Mouse (Mus musculus) ES-Bruce4 (cell line): ENCODE data around the gene Tiam1. TPM values are rescaled to one million over a fixed set of nuclear protein-coding genes. Genes with fewer than 3 reads are reported as not detected.

Experiments
- H3K27ac ChIP-seq: 2 replicates; pipeline ENCODE4 v1.5.1; 2012; ENCODE audit warnings: low read length, inconsistent platforms; ENCODE audit not compliant: insufficient read depth
- H3K27me3 ChIP-seq: 2 replicates; pipeline ENCODE4 v1.6.1; 2012; ENCODE audit warnings: mild to moderate bottlenecking, low read length, inconsistent platforms; ENCODE audit not compliant: control insufficient read depth, poor library complexity, insufficient read depth, severe bottlenecking
- H3K36me3 ChIP-seq: 2 replicates; pipeline ENCODE4 v1.6.1; 2012; ENCODE audit warnings: inconsistent platforms, mild to moderate bottlenecking, low read length, moderate library complexity; ENCODE audit not compliant: control insufficient read depth, poor library complexity, insufficient read depth, severe bottlenecking
- H3K4me1 ChIP-seq: one replicate; pipeline ENCODE4 v1.8.1; 2011; ENCODE audit warnings: low read length; ENCODE audit not compliant: control insufficient read depth, insufficient read depth
- H3K4me3 ChIP-seq: 2 replicates; pipeline ENCODE4 v1.5.1; 2011; ENCODE audit warnings: low read depth, mild to moderate bottlenecking, low read length
- H3K9ac ChIP-seq: 2 replicates; pipeline ENCODE4 v1.6.1; 2012; ENCODE audit warnings: low read depth, mild to moderate bottlenecking, inconsistent platforms; ENCODE audit not compliant: poor library complexity, severe bottlenecking
- H3K9me3 ChIP-seq: replicated peaks from 2 replicates; pipeline ENCODE4 v1.6.1; 2012; ENCODE audit warnings: mild to moderate bottlenecking, low read length, inconsistent platforms; ENCODE audit not compliant: control insufficient read depth, poor library complexity, insufficient read depth, severe bottlenecking
- CTCF ChIP-seq: IDR thresholded peaks from one replicate; pipeline ENCODE4 v1.8.1; 2011; ENCODE audit warnings: low read depth, low read length
- EP300 ChIP-seq: IDR thresholded peaks from 2 replicates; pipeline ENCODE4 v1.6.1; 2011; ENCODE audit warnings: low read depth, low read length; ENCODE audit not compliant: insufficient read depth
- POLR2A ChIP-seq: IDR thresholded peaks from one replicate; pipeline ENCODE4 v1.8.1; 2011; ENCODE audit warnings: low read length; ENCODE audit not compliant: insufficient read depth
- polyA plus RNA-seq: library from polyadenylated mRNA; stranded (reverse); fragments of >200 nt; gene quantifications from 2 replicates; pipeline ENCODE4 v1.2.4, GENCODE M21; 2011; ENCODE audit warnings: low read depth; ENCODE audit not compliant: missing spikeins, insufficient read depth, insufficient read length

The Tiam1 gene
- polyA plus RNA-seq, 1 experiment = 24.4 TPM

- Histone ChIP-seq H3K4me1 (no peaks in the 10 kb centered on the region), H3K4me3 (no peak overlapping the region), H3K27me3 (no peaks in the 10 kb centered on the region), H3K27ac (no peak overlapping the region), H3K36me3 (no peaks in the 10 kb centered on the region), H3K9ac (no peak overlapping the region), H3K9me3 (no peaks in the 10 kb centered on the region)
- TF ChIP-seq CTCF (no peak), EP300 (no peak)
Observed at GRCm38 (mm10) chr16:89886561-89886960, 257.0 kb downstream of the Tiam1 start.

GRCm38 (mm10) chr16:89885661-89886060 lies 257.9 kb downstream of the Tiam1 start:
- H3K9me3 ChIP-seq = no peaks in the 10 kb centered on the region
- no peak overlapping the region for H3K4me3 ChIP-seq
- H3K9ac ChIP-seq = no peak overlapping the region
- H3K36me3 ChIP-seq = no peaks in the 10 kb centered on the region
- H3K27ac ChIP-seq = no peak overlapping the region
- H3K27me3 ChIP-seq = no peaks in the 10 kb centered on the region
- TF ChIP-seq POLR2A (no peak), CTCF (no peak), EP300 (no peak)
- H3K4me1 ChIP-seq = no peaks in the 10 kb centered on the region

GRCm38 (mm10) chr16:89883897-89884296 lies 259.7 kb downstream of the Tiam1 start:
- no peak overlapping the region for H3K4me3 ChIP-seq
- TF ChIP-seq POLR2A (no peak), CTCF (no peak), EP300 (no peak)
- H3K27ac ChIP-seq = no peak overlapping the region
- H3K9me3 ChIP-seq = no peaks in the 10 kb centered on the region
- no peaks in the 10 kb centered on the region for H3K4me1 ChIP-seq
- H3K36me3 ChIP-seq = no peaks in the 10 kb centered on the region
- no peak overlapping the region for H3K9ac ChIP-seq
- no peaks in the 10 kb centered on the region for H3K27me3 ChIP-seq

- Histone ChIP-seq H3K36me3 (no peaks in the 10 kb centered on the region), H3K27me3 (no peaks in the 10 kb centered on the region), H3K9me3 (no peaks in the 10 kb centered on the region), H3K9ac (no peak overlapping the region), H3K4me1 (no peaks in the 10 kb centered on the region), H3K27ac (no peak overlapping the region), H3K4me3 (no peak overlapping the region)
- no peak for TF ChIP-seq POLR2A
- no peak for TF ChIP-seq EP300
- no peak for TF ChIP-seq CTCF
Observed at GRCm38 (mm10) chr16:89882477-89883234, 260.9 kb downstream of the Tiam1 start.

GRCm38 (mm10) chr16:89877206-89877605 lies 266.4 kb downstream of the Tiam1 start:
- no peaks in the 10 kb centered on the region for H3K27me3 ChIP-seq
- TF ChIP-seq POLR2A = no peak
- H3K9ac ChIP-seq = no peak overlapping the region

GRCm38 (mm10) chr16:89876079-89876478 lies 267.5 kb downstream of the Tiam1 start:
- Histone ChIP-seq H3K9ac (no peak overlapping the region), H3K4me3 (no peak overlapping the region), H3K9me3 (no peaks in the 10 kb centered on the region), H3K27ac (no peak overlapping the region), H3K27me3 (no peaks in the 10 kb centered on the region), H3K36me3 (no peaks in the 10 kb centered on the region), H3K4me1 (no peaks in the 10 kb centered on the region)
- TF ChIP-seq CTCF = no peak
- no peak for TF ChIP-seq EP300
- no peak for TF ChIP-seq POLR2A

More at GRCm38 (mm10) chr16:89877206-89877605, 266.4 kb downstream of the Tiam1 start:
- Histone ChIP-seq H3K4me3 (no peak overlapping the region), H3K4me1 (no peaks in the 10 kb centered on the region), H3K27ac (no peak overlapping the region), H3K36me3 (no peaks in the 10 kb centered on the region), H3K9me3 (no peaks in the 10 kb centered on the region)
